Mouse (Mus musculus) midbrain, embryonic 10.5 days (tissue): ENCODE results near the gene Usp53. TPM values are rescaled to one million over a fixed set of nuclear protein-coding genes. Genes with fewer than 3 reads are reported as not detected.
A peak's percentile ranks its signal among the peaks of the same experiment; 100 is the strongest.
"Not testable (repeated sequence)": the region's sequence is repeated elsewhere in the genome, so short reads cannot be mapped to it uniquely, and the experiment has no call there.

ENCODE experiments used
- DNase-seq: peaks from one replicate; pipeline ENCODE4 v3.0.0-alpha.2; 2017; ENCODE audit warnings: low spot score
- H3K27ac ChIP-seq: fragments of 300-500 bp; sonication (generic); replicated peaks from 2 replicates; pipeline ENCODE4 v1.5.1; 2016; ENCODE audit warnings: mild to moderate bottlenecking
- H3K27me3 ChIP-seq: fragments of 300-500 bp; sonication (generic); 2 replicates; pipeline ENCODE4 v1.6.1; 2016; ENCODE audit warnings: low read depth, mild to moderate bottlenecking; ENCODE audit not compliant: poor library complexity, severe bottlenecking
- H3K36me3 ChIP-seq: fragments of 300-500 bp; sonication (generic); 2 replicates; pipeline ENCODE4 v1.6.1; 2016; ENCODE audit warnings: mild to moderate bottlenecking, moderate library complexity
- H3K4me1 ChIP-seq: fragments of 300-500 bp; sonication (generic); 2 replicates; pipeline ENCODE4 v1.6.1; 2016
- H3K4me3 ChIP-seq: fragments of 300-500 bp; sonication (generic); 2 replicates; pipeline ENCODE4 v1.5.1; 2016; ENCODE audit warnings: mild to moderate bottlenecking, moderate library complexity
- H3K9me3 ChIP-seq: fragments of 300-500 bp; sonication (generic); replicated peaks from 2 replicates; pipeline ENCODE4 v1.6.1; 2016; ENCODE audit warnings: mild to moderate bottlenecking
- WGBS: fragments of 180-500 bp; shearing (Covaris S2); methylation state at CpG from one replicate; pipeline ENCODE4 v1.1.7; 2016; 5-methylcytosine and 5-hydroxymethylcytosine counted together
- polyA plus RNA-seq: library from polyadenylated mRNA; unstranded; fragments of >200 nt; fragmentation: Nextera tagmentation; extraction: Ambion mirVana; gene quantifications from 2 replicates; pipeline ENCODE4 v1.2.1, GENCODE M21; 2016

Gene Usp53
- polyA plus RNA-seq, 1 experiment from 2014 or later, result 5.0 TPM

GRCm38 (mm10) chr3:122985183-122985944 lies 1.1 kb upstream of the Usp53 start:
- Histone ChIP-seq H3K27me3 (no peaks in the 10 kb centered on the region), H3K27ac (peak overlapping the region; percentile 99), H3K4me1 (peaks cover 19% of the 10 kb centered on the region), H3K36me3 (no peaks in the 10 kb centered on the region), H3K9me3 (no peaks in the 10 kb centered on the region), H3K4me3 (peak overlapping the region; percentile 73)
- peak; percentile 23 for DNase-seq
- WGBS, result 28% methylated on average over 13 of the region's 13 CpGs

DNA sequence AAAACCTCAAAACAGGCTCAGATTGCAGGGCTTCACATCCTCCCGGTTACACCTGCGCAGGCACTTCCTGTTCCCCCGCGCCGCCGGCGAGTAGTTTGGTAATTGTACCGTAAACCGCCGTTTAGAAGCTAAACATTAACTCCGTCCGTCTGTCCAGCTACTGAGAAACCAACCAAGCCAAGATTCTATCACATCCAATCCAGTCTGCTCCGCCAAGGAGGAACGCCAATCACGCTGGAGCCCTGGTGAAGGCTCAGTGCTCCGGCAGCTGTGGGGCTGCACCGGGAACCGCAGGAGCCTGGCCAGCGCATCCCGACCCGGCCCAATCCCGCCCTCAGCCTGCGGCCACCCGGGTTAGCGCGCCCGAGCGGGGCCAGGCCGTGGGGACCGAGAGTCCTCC lies 461 bp downstream of the Usp53 start:
- WGBS, result under 1% methylated on average over 30 of the region's 30 CpGs
- peaks cover 19% of the 10 kb centered on the region for H3K4me1 ChIP-seq
- H3K9me3 ChIP-seq, result no peaks in the 10 kb centered on the region
- H3K36me3 ChIP-seq, result peaks cover 2% of the 10 kb centered on the region; the same call in 1 of the 2 replicates
- peak overlapping the region; percentile 73 for H3K4me3 ChIP-seq
- no peak for DNase-seq
- peak overlapping the region; percentile 99 for H3K27ac ChIP-seq
- no peaks in the 10 kb centered on the region for H3K27me3 ChIP-seq

GRCm38 (mm10) chr3:122975964-122976363 lies 8.3 kb downstream of the Usp53 start:
- no peaks in the 10 kb centered on the region for H3K27me3 ChIP-seq
- peaks cover 2% of the 10 kb centered on the region; the same call in 1 of the 2 replicates for H3K36me3 ChIP-seq
- no peaks in the 10 kb centered on the region for H3K9me3 ChIP-seq
- H3K4me1 ChIP-seq, result no peaks in the 10 kb centered on the region; the same call in 1 of the 2 replicates
- 92% methylated on average over 1 of the region's 1 CpGs for WGBS
- no peak overlapping the region for H3K4me3 ChIP-seq
- no peak overlapping the region for H3K27ac ChIP-seq
- DNase-seq, result no peak

GRCm38 (mm10) chr3:122975363-122975762 lies 8.9 kb downstream of the Usp53 start:
- Histone ChIP-seq H3K36me3 (peaks cover 2% of the 10 kb centered on the region; the same call in 1 of the 2 replicates), H3K27ac (no peak overlapping the region), H3K4me1 (no peaks in the 10 kb centered on the region; the same call in 1 of the 2 replicates), H3K4me3 (no peak overlapping the region), H3K9me3 (no peaks in the 10 kb centered on the region), H3K27me3 (no peaks in the 10 kb centered on the region)
- WGBS, result 91% methylated on average over 4 of the region's 4 CpGs
- DNase-seq, result no peak

- WGBS, result 82% methylated on average over 3 of the region's 3 CpGs
- no peaks in the 10 kb centered on the region; the same call in 1 of the 2 replicates for H3K4me1 ChIP-seq
- peaks cover 2% of the 10 kb centered on the region; the same call in 1 of the 2 replicates for H3K36me3 ChIP-seq
- H3K27me3 ChIP-seq, result no peaks in the 10 kb centered on the region
- H3K27ac ChIP-seq, result no peak overlapping the region
- no peaks in the 10 kb centered on the region for H3K9me3 ChIP-seq
- no peak overlapping the region for H3K4me3 ChIP-seq
- no peak for DNase-seq
Observed at GRCm38 (mm10) chr3:122974833-122975232, 9.5 kb downstream of the Usp53 start.

GRCm38 (mm10) chr3:122972126-122972822 lies 12.0 kb downstream of the Usp53 start:
- DNase-seq, result no peak
- no peaks in the 10 kb centered on the region; the same call in 1 of the 2 replicates for H3K4me1 ChIP-seq
- H3K27ac ChIP-seq, result no peak overlapping the region
- H3K4me3 ChIP-seq, result no peak overlapping the region
- H3K9me3 ChIP-seq, result no peaks in the 10 kb centered on the region
- 62% methylated on average over 3 of the region's 3 CpGs for WGBS
- H3K36me3 ChIP-seq, result peaks cover 8% of the 10 kb centered on the region; the same call in 1 of the 2 replicates
- H3K27me3 ChIP-seq, result no peaks in the 10 kb centered on the region

DNA sequence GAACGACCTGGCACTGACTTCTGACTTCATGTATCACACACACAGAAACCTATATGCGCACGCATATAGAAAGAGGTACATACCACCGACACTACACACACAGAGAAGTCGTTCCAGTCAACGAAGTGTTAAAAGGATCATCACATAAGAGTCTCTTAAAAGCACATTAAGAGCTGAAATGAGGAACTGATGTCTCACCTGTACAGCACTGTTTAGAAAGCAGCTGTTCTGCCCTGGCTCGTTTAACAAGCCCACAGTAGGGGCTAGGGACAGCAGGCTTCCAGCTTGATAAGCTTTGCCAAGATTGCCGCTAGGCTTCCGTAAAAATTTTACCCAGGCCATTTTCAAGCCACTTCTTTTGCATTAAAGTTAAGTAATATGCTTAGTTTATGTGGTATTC lies 15.9 kb downstream of the Usp53 start:
- DNase-seq, result no peak
- H3K27me3 ChIP-seq, result no peaks in the 10 kb centered on the region
- H3K27ac ChIP-seq, result no peak overlapping the region
- no peaks in the 10 kb centered on the region for H3K9me3 ChIP-seq
- peaks cover 8% of the 10 kb centered on the region; the same call in 1 of the 2 replicates for H3K36me3 ChIP-seq
- H3K4me3 ChIP-seq, result no peak overlapping the region
- H3K4me1 ChIP-seq, result no peaks in the 10 kb centered on the region
- 93% methylated on average over 9 of the region's 9 CpGs for WGBS

DNA sequence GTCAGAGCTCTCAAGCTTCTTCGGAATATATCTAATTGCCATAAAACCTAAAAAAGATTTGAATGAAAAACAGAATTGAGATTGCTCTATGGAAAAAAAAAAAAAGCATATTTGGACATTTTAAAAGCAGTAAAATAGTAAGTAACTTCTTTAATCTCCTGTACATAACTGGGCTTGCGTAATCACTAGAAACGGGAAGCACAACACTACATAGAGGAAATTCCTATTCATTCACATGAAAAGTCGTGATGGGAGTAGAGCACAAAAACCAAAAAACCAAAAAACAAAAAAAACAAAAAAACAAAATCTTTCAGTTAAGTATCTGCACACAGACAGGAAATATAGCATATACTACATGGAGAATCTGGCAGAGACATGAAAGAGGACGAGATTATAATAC lies 20.0 kb downstream of the Usp53 start:
- 91% methylated on average over 5 of the region's 5 CpGs for WGBS
- no peak for DNase-seq

DNA sequence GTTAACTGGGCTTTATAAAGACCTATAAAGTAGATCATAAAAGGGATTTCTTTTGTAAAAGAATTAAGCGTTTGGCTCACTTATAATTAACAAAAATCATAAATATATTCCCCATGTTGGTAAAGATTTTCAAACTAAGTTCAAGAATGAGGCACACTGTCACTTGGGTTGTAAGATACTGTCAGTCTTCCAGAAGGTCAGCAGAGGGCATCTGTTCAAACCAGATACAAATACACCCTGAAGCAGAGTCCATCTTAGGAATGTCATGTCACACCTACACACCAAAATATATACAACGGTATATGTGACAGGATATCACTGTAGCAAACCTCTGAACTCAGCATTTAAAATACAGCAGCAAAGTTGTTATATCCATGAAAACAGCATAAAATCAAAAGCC lies 34.2 kb downstream of the Usp53 start:
- H3K9me3 ChIP-seq, result no peaks in the 10 kb centered on the region
- H3K27me3 ChIP-seq, result no peaks in the 10 kb centered on the region
- H3K4me3 ChIP-seq, result no peak overlapping the region
- no peaks in the 10 kb centered on the region for H3K4me1 ChIP-seq
- 95% methylated on average over 2 of the region's 2 CpGs for WGBS
- peaks cover 11% of the 10 kb centered on the region for H3K36me3 ChIP-seq
- H3K27ac ChIP-seq, result no peak overlapping the region
- DNase-seq, result no peak

More for the DNA sequence above, 20.0 kb downstream of the Usp53 start:
- peaks cover 10% of the 10 kb centered on the region; the same call in 1 of the 2 replicates for H3K36me3 ChIP-seq
- no peaks in the 10 kb centered on the region for H3K4me1 ChIP-seq
- H3K27ac ChIP-seq, result no peak overlapping the region
- no peak overlapping the region for H3K4me3 ChIP-seq
- H3K27me3 ChIP-seq, result no peaks in the 10 kb centered on the region
- no peaks in the 10 kb centered on the region for H3K9me3 ChIP-seq

DNA sequence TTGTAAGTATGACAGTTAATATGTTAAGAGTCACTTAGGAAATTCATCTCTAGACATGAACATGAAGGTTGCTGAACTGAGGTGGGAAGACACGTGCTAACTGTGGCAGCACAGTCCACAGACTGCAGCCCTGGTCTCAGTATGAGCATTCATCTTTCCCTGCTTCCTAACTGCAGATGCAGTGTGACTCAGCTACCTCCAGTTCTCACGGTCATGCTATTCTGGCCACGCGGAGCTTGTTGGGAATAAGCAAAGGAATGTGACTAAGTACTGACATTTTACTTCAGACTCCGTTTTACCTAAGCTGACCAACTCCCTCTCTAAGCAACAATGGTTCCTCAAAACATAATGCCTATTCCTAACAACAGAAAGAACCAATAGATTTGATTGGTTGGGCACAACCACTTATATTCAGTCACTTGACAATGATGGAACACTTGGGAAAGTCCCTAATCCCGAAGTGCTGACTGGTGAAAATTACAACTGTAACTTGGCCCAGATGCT lies 40.9 kb downstream of the Usp53 start:
- Histone ChIP-seq H3K4me1 (no peaks in the 10 kb centered on the region), H3K4me3 (no peak overlapping the region), H3K9me3 (no peaks in the 10 kb centered on the region), H3K27ac (no peak overlapping the region), H3K27me3 (no peaks in the 10 kb centered on the region), H3K36me3 (no peaks in the 10 kb centered on the region)
- no peak for DNase-seq
- WGBS, result 83% methylated on average over 6 of the region's 6 CpGs

DNA sequence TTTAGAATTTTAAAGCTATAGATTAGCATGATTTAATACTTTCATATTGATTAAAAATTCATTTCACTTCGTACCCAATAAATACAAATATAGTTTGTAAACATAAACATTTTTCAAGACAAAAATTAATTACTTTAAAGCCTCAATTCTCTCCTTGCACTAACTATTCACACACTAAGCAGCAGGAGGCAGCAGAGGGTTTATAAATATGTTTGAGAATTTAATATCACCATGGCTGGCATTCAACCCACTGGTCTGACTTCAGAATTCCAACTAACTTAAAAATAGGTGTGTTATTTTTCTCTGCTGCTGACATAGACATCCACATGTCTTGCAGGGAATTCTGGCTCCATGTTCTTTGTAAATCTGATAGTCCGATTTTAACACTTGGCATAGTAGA lies 45.1 kb downstream of the Usp53 start:
- Histone ChIP-seq H3K4me1 (0 out of 2 replicates have a peak, but pooled peaks cover under 1% of the 10 kb centered on the region), H3K27me3 (no peaks in the 10 kb centered on the region), H3K4me3 (no peak overlapping the region), H3K36me3 (peaks cover 2% of the 10 kb centered on the region; the same call in 1 of the 2 replicates), H3K9me3 (no peaks in the 10 kb centered on the region), H3K27ac (no peak overlapping the region)
- no peak for DNase-seq
- 83% methylated on average over 2 of the region's 2 CpGs for WGBS

DNA sequence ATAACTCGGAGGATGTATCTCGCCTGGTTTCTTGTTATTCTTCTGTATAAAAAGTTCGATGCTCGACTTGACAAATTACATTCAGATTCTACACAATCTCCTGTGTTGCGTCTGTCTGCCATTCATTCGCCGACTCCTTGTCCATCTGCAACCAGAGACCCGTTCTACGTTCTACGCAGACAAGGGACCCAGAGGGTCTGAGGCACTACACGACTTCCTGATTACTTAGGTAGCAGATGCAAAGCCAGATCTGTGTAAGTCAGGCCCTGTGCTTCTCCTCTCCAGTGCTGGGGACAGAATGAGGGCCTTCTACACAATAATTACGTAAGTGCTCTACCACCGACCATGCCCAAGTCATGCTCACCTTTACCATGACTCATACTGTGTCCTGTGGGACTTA lies 47.1 kb downstream of the Usp53 start:
- H3K27ac ChIP-seq, H3K4me3 ChIP-seq, H3K4me1 ChIP-seq, DNase-seq, H3K36me3 ChIP-seq, H3K9me3 ChIP-seq, H3K27me3 ChIP-seq: not testable (repeated sequence)
- WGBS, result 80% methylated on average over 13 of the region's 13 CpGs

GRCm38 (mm10) chr3:122932466-122932865 lies 51.8 kb downstream of the Usp53 start:
- H3K36me3 ChIP-seq, result peaks cover 10% of the 10 kb centered on the region
- H3K4me1 ChIP-seq, result 0 out of 2 replicates have a peak, but pooled peaks cover 5% of the 10 kb centered on the region
- no peak for DNase-seq
- H3K4me3 ChIP-seq, result no peak overlapping the region
- 91% methylated on average over 1 of the region's 1 CpGs for WGBS
- no peaks in the 10 kb centered on the region for H3K27me3 ChIP-seq
- no peak overlapping the region for H3K27ac ChIP-seq
- no peaks in the 10 kb centered on the region for H3K9me3 ChIP-seq
